Mouse (Mus musculus) megakaryocyte, adult 5-6 weeks (primary cell): ENCODE measurements around the gene Ptgs1. TPM values are rescaled to one million over a fixed set of nuclear protein-coding genes. Genes with fewer than 3 reads are reported as not detected.

ENCODE experiments used
- ATAC-seq: 2 replicates; pipeline ENCODE4 v1.8.0; 2016; ENCODE audit warnings: mild to moderate bottlenecking, inconsistent platforms; ENCODE audit not compliant: poor library complexity, severe bottlenecking
- total RNA-seq, 2 experiments: library from RNA; stranded (forward) in 1 of 2; stranded (reverse) in 1 of 2; fragments of 153-499, 151-499 nt in 1 of 2; fragments of 221-1000, 200-1000 nt in 1 of 2; gene quantifications; 2 replicates each; pipeline versions ENCODE4 v1.2.3 to v1.2.4; 2015 to 2017

The Ptgs1 gene
- total RNA-seq, 2 experiments from 2014 or later, result 18.9 to 21.3 TPM

GRCm38 (mm10) chr2:36243892-36244309 lies 13.7 kb downstream of the Ptgs1 start:
- no peak for ATAC-seq

GRCm38 (mm10) chr2:36244705-36245104 lies 14.5 kb downstream of the Ptgs1 start:
- ATAC-seq, result peak; percentile 89

GRCm38 (mm10) chr2:36247964-36248363 lies 17.7 kb downstream of the Ptgs1 start:
- no peak for ATAC-seq

GRCm38 (mm10) chr2:36251156-36251555 lies 20.9 kb downstream of the Ptgs1 start:
- no peak for ATAC-seq

- ATAC-seq, result no peak
Observed at GRCm38 (mm10) chr2:36252505-36252904, 22.3 kb downstream of the Ptgs1 start.

- 0 out of 2 replicates have a peak, but pooled peaks have one; percentile 24 for ATAC-seq
Observed at GRCm38 (mm10) chr2:36254445-36254844, 24.2 kb downstream of the Ptgs1 start.

GRCm38 (mm10) chr2:36256931-36257330 lies 26.7 kb downstream of the Ptgs1 start:
- no peak for ATAC-seq

GRCm38 (mm10) chr2:36259382-36259781 lies 29.2 kb downstream of the Ptgs1 start:
- ATAC-seq, result no peak

GRCm38 (mm10) chr2:36259798-36260540 lies 29.7 kb downstream of the Ptgs1 start:
- no peak for ATAC-seq

- no peak for ATAC-seq
Observed at GRCm38 (mm10) chr2:36262025-36262424, 31.8 kb downstream of the Ptgs1 start.

- ATAC-seq, result no peak
Observed at GRCm38 (mm10) chr2:36269458-36269857, 39.2 kb downstream of the Ptgs1 start.

- ATAC-seq, result no peak
Observed at GRCm38 (mm10) chr2:36270186-36270585, 40.0 kb downstream of the Ptgs1 start.

- peak; percentile 64 for ATAC-seq
Observed at GRCm38 (mm10) chr2:36271085-36271484, 40.9 kb downstream of the Ptgs1 start.

- peak; percentile 71 for ATAC-seq
Observed at GRCm38 (mm10) chr2:36272288-36272950, 42.2 kb downstream of the Ptgs1 start.

GRCm38 (mm10) chr2:36276454-36276853 lies 46.2 kb downstream of the Ptgs1 start:
- ATAC-seq, result peak; percentile 43; the same call in 1 of the 2 replicates

GRCm38 (mm10) chr2:36278760-36279159 lies 48.5 kb downstream of the Ptgs1 start:
- ATAC-seq, result peak; percentile 49

GRCm38 (mm10) chr2:36281138-36281537 lies 50.9 kb downstream of the Ptgs1 start:
- no peak for ATAC-seq

GRCm38 (mm10) chr2:36282301-36282700 lies 52.1 kb downstream of the Ptgs1 start:
- no peak for ATAC-seq
